Mouse (Mus musculus) hindbrain, postnatal 0 days (tissue): ENCODE measurements around the gene Krt25. TPM values are rescaled to one million over a fixed set of nuclear protein-coding genes. Genes with fewer than 3 reads are reported as not detected.

Source experiments
- ATAC-seq: fragments of 200-750 bp; cut with Nextera tagmentation; 2 replicates; pipeline ENCODE4 v1.8.0; 2017; ENCODE audit warnings: mild to moderate bottlenecking, moderate TSS enrichment, moderate library complexity
- DNase-seq: peaks from one replicate; pipeline ENCODE4 v3.0.0-alpha.2; 2015; ENCODE audit warnings: low spot score
- H3K27ac ChIP-seq: fragments of 300-500 bp; sonication (generic); 2 replicates; pipeline ENCODE4 v1.5.1; 2014; ENCODE audit warnings: mild to moderate bottlenecking
- H3K27me3 ChIP-seq: fragments of 300-500 bp; sonication (generic); 2 replicates; pipeline ENCODE4 v1.6.1; 2014; ENCODE audit warnings: low read length, mixed read lengths; ENCODE audit not compliant: insufficient read depth
- H3K36me3 ChIP-seq: fragments of 300-500 bp; sonication (generic); 2 replicates; pipeline ENCODE4 v1.6.1; 2014; ENCODE audit warnings: low read length, mixed read lengths; ENCODE audit not compliant: insufficient read depth
- H3K4me1 ChIP-seq: fragments of 300-500 bp; sonication (generic); 2 replicates; pipeline ENCODE4 v1.6.1; 2014; ENCODE audit warnings: antibody characterized with exemption, low read length, mixed read lengths; ENCODE audit not compliant: insufficient read depth
- H3K4me2 ChIP-seq: fragments of 300-500 bp; sonication (generic); 2 replicates; pipeline ENCODE4 v1.6.1; 2014; ENCODE audit warnings: low read depth, mild to moderate bottlenecking, low read length, moderate library complexity, mixed read lengths
- H3K4me3 ChIP-seq: fragments of 300-500 bp; sonication (generic); 2 replicates; pipeline ENCODE4 v1.5.1; 2014; ENCODE audit warnings: low read length
- H3K9ac ChIP-seq: fragments of 300-500 bp; sonication (generic); replicated peaks from 2 replicates; pipeline ENCODE4 v1.6.1; 2014; ENCODE audit warnings: mild to moderate bottlenecking, low read length, moderate library complexity, mixed read lengths
- H3K9me3 ChIP-seq: fragments of 300-500 bp; sonication (generic); 2 replicates; pipeline ENCODE4 v1.6.1; 2016; ENCODE audit warnings: low read length, mixed read lengths
- CTCF ChIP-seq: IDR thresholded peaks from 2 replicates; pipeline ENCODE4 v1.5.1; 2016; ENCODE audit warnings: antibody characterized with exemption, control low read depth, low read depth
- WGBS: fragments of 180-500 bp; shearing (Covaris S2); extraction: QIAGEN DNeasy Blood & Tissue Kit; methylation state at CpG from one replicate; pipeline ENCODE4 v1.1.7; 2014; 5-methylcytosine and 5-hydroxymethylcytosine counted together
- polyA plus RNA-seq: library from polyadenylated mRNA; unstranded; fragments of >200 nt; fragmentation: Nextera tagmentation; extraction: Ambion mirVana; gene quantifications from 2 replicates; pipeline ENCODE4 v1.2.1, GENCODE M21; 2015
- total RNA-seq: library from RNA; depleted of rRNA; stranded (reverse); fragments of >200 nt; gene quantifications from 2 replicates; pipeline ENCODE4 v1.2.3, GENCODE M21; 2014

The Krt25 gene
- total and polyA plus RNA-seq, 2 experiments from 2014 or later, result 1.3 TPM

DNA sequence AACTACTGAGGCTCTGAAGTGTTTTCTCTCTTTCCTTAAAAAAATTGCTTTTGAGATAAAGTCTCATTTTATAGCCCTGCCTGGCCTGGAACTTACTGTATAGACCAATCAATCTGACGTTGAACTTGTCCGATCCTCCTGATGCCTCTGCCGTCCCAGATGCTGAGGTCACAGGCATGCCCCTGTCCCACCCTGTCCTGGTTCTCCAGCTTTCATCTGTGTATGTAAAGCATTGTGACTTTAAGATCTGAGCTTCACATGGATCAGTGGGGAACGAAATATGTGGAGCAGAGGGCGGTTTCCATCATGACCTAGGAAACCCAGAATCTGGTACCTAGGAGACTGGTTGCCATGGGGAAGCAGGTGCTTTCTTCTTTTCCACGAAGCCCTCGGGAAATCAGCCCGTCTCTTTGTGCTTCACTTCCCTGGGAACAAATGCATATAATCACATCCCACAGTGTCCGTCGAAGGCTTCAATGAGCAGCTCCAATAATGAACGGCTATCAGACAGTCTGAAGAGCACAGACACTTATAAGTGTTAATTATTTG, 16.6 kb upstream of the Krt25 start:
- H3K4me1 ChIP-seq, result no peaks in the 10 kb centered on the region
- ATAC-seq (no peak), DNase-seq (peak; percentile 57)
- H3K27me3 ChIP-seq, result no peaks in the 10 kb centered on the region
- no peak overlapping the region for H3K4me3 ChIP-seq
- H3K9ac ChIP-seq, result no peak overlapping the region
- no peaks in the 10 kb centered on the region for H3K9me3 ChIP-seq
- 0 out of 2 replicates have a peak overlapping the region, but pooled peaks have one; percentile 0 for H3K4me2 ChIP-seq
- no peaks in the 10 kb centered on the region for H3K36me3 ChIP-seq
- H3K27ac ChIP-seq, result no peak overlapping the region
- no peak for TF ChIP-seq CTCF
- WGBS, result 15% methylated on average over 11 of the region's 11 CpGs

DNA sequence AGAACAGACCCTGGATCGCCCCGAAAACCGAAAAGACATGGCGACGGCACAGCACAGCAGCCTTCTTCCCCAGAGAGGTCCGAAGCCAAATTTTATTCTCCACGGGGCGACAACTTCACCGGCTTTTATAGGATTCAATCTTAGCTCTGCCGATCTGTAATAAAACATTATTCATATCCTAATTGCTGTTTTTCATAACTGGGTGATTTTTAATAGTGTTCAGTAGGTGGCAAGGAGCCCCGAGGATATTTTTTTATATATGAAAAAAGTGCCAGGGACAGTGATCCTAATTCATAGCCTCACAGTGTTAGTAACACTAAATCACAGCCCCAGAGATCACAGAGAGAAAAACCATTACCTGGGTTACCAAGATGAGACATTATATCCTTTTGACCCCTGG, 15.1 kb upstream of the Krt25 start, which contains the start of gene Krt26:
Gene Krt26 (minus strand): TSS at position 101 of the 400 bp plus-strand sequence.
- no peaks in the 10 kb centered on the region for H3K27me3 ChIP-seq
- DNase-seq (no peak), ATAC-seq (no peak)
- no peak within 1 kb of the TSS for H3K9ac ChIP-seq
- no peak within 1 kb of the TSS for H3K4me3 ChIP-seq
- TF ChIP-seq CTCF, result no peak
- H3K9me3 ChIP-seq, result no peaks in the 10 kb centered on the region
- no peak within 1 kb of the TSS for H3K4me2 ChIP-seq
- 85% methylated on average over 11 of the region's 11 CpGs for WGBS
- no peaks in the 10 kb centered on the region for H3K4me1 ChIP-seq
- H3K36me3 ChIP-seq, result no peaks in the 10 kb centered on the region
- no peak within 1 kb of the TSS for H3K27ac ChIP-seq

DNA sequence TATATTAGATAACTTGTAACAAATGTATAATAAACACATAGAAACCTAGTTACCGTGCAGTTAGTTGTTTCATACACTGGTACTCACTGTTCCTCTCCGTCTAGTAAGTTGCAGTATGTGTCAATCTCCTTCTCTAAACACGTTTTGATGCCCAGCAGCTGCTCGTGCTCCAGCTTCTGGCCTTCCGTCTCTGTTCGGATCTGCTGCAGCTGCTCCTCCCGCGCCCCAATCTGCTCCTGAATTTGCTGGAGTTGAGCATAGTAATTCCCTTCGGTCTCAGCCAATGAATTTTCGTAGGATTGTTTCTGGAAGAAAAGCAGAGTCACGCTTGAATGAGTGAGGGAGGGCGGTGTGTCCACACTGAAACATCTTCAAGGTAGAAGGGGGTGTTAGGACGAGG, 10.7 kb upstream of the Krt25 start:
- no peaks in the 10 kb centered on the region for H3K4me1 ChIP-seq
- 37% methylated on average over 13 of the region's 13 CpGs for WGBS
- H3K9me3 ChIP-seq, result no peaks in the 10 kb centered on the region
- H3K4me2 ChIP-seq, result peak overlapping the region; percentile 14; the same call in 1 of the 2 replicates
- DNase-seq (peak; percentile 45), ATAC-seq (no peak)
- no peak overlapping the region for H3K4me3 ChIP-seq
- H3K27ac ChIP-seq, result no peak overlapping the region
- TF ChIP-seq CTCF, result no peak
- H3K9ac ChIP-seq, result no peak overlapping the region
- H3K27me3 ChIP-seq, result no peaks in the 10 kb centered on the region
- no peaks in the 10 kb centered on the region for H3K36me3 ChIP-seq

DNA sequence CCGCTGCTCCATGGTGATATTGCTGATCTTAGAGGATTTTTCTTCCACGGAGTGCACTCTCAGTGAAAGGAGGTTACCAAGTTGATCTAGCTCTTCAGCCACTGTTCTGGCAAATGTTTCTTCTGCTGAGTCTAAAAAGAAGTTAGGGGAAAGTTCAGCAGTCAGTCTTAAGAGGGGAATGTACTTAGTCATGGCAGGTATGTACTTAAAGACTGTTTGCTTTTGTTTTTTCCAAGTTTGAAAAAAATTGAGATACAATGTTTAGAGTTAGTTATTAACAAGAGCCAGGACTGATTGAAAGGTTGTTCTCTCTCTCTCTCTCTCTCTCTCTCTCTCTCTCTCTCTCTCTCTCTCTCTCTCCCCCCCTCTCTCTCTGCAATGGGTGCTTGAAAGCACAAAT, 6.9 kb upstream of the Krt25 start:
- no peak for ATAC-seq
- TF ChIP-seq CTCF, result no peak
- no peak for DNase-seq

GRCm38 (mm10) chr11:99321094-99321493, 1.7 kb downstream of the Krt25 start:
- Histone ChIP-seq H3K4me1 (no peaks in the 10 kb centered on the region), H3K9me3 (no peaks in the 10 kb centered on the region), H3K4me3 (no peak overlapping the region), H3K27me3 (no peaks in the 10 kb centered on the region), H3K9ac (no peak overlapping the region), H3K4me2 (no peak overlapping the region), H3K27ac (no peak overlapping the region), H3K36me3 (no peaks in the 10 kb centered on the region)
- DNase-seq (no peak), ATAC-seq (no peak)
- WGBS, result 92% methylated on average over 14 of the region's 14 CpGs
- TF ChIP-seq CTCF, result no peak

More for the DNA sequence above, 6.9 kb upstream of the Krt25 start:
- H3K9ac ChIP-seq, result no peak overlapping the region
- WGBS, result 66% methylated on average over 2 of the region's 2 CpGs
- H3K27ac ChIP-seq, result no peak overlapping the region
- no peak overlapping the region for H3K4me2 ChIP-seq
- no peaks in the 10 kb centered on the region for H3K9me3 ChIP-seq
- no peak overlapping the region for H3K4me3 ChIP-seq
- H3K27me3 ChIP-seq, result no peaks in the 10 kb centered on the region
- no peaks in the 10 kb centered on the region for H3K36me3 ChIP-seq
- H3K4me1 ChIP-seq, result no peaks in the 10 kb centered on the region

- no peak overlapping the region for H3K27ac ChIP-seq
- ATAC-seq (no peak), DNase-seq (no peak)
- H3K27me3 ChIP-seq, result no peaks in the 10 kb centered on the region
- H3K4me3 ChIP-seq, result no peak overlapping the region
- 48% methylated on average over 9 of the region's 9 CpGs for WGBS
- H3K36me3 ChIP-seq, result no peaks in the 10 kb centered on the region
- H3K4me2 ChIP-seq, result no peak overlapping the region
- no peak for TF ChIP-seq CTCF
- H3K4me1 ChIP-seq, result no peaks in the 10 kb centered on the region
- H3K9me3 ChIP-seq, result no peaks in the 10 kb centered on the region
- H3K9ac ChIP-seq, result no peak overlapping the region
Observed at GRCm38 (mm10) chr11:99319127-99319526, 3.6 kb downstream of the Krt25 start.

- WGBS, result 32% methylated on average over 8 of the region's 8 CpGs
- DNase-seq, result peak; percentile 28
- ATAC-seq, result no peak
Observed at GRCm38 (mm10) chr11:99316543-99316942, 6.2 kb downstream of the Krt25 start.

More at GRCm38 (mm10) chr11:99316543-99316942, 6.2 kb downstream of the Krt25 start:
- Histone ChIP-seq H3K9me3 (no peaks in the 10 kb centered on the region), H3K9ac (no peak overlapping the region), H3K27ac (no peak overlapping the region), H3K4me1 (no peaks in the 10 kb centered on the region), H3K27me3 (no peaks in the 10 kb centered on the region), H3K4me2 (no peak overlapping the region), H3K4me3 (no peak overlapping the region), H3K36me3 (no peaks in the 10 kb centered on the region)
- no peak for TF ChIP-seq CTCF
